Mouse (Mus musculus): ENCODE results near the gene Grb2. TPM values are rescaled to one million over a fixed set of nuclear protein-coding genes. Genes with fewer than 3 reads are reported as not detected.

Grb2 gene
- polyA plus RNA-seq (2014; fragmentation: Nextera tagmentation; extraction: Ambion mirVana): 52.5 and 58.3 TPM in 2 replicates

DNA sequence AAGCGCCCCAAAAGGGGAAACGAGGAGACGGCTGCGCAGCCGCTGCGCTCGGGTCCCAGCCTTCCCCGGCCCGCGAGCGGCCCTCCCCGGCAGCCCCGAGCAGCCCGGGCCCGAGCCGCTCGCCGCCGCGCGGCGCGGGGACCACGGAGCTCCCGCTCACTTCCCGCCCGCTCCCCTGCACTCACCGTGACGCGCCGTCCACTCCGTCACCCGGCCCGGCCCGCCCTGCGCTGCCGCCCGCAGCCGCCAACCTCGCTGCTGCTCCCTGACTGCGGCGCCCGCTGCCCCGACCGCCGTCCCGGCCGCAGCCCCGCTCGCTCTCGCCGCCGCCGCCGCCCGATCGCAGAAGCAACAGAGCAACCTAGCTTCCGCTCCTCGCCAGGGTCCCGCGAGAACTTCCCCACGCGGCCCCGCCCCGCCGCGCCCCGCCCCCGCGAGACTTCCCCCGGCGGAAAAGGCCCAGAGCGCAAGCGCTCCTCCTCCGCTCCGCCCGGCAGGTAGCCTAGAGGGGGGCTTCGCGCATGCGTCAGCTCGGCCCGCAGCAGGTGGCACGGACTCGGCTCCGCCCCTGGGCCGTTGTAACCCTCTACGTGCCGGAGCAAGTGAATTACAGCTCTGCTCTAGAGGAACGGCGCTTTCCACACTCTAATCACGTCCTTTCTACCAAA lies at the start of gene Grb2:
Gene Grb2 (minus strand): TSS at position 389 of the 668 bp plus-strand sequence.
- Histone ChIP-seq H3K4me2 (ENCODE audit: low read depth, severe bottlenecking) (peak within 1 kb of the TSS; percentile 80), H3K4me1 (ENCODE audit: control insufficient read depth, insufficient read depth, low read length) (peaks cover 10% of the 10 kb centered on the region), H3K9me3 (ENCODE audit: control insufficient read depth, low read length) (no peaks in the 10 kb centered on the region), H3K36me3 (ENCODE audit: control insufficient read depth, insufficient read depth, low read length) (no peaks in the 10 kb centered on the region), H3K27me3 (ENCODE audit: control insufficient read depth, insufficient read depth, low read length) (no peaks in the 10 kb centered on the region), H3K4me3 (ENCODE audit: low read depth, low read length) (peak within 1 kb of the TSS; percentile 97), H3K9ac (ENCODE audit: low read length) (peak within 1 kb of the TSS; percentile 95), H3K27ac (replicated peaks; ENCODE audit: low read depth, low read length) (peak within 1 kb of the TSS; percentile 77)
- DNase-seq (ENCODE audit: low spot score): peak; percentile 99
- WGBS: under 1% methylated on average over 29 of the region's 91 CpGs
- peak; percentile 94 for ATAC-seq (ENCODE audit: insufficient number of reproducible peaks, low FRiP score, low TSS enrichment, low read depth)

DNA sequence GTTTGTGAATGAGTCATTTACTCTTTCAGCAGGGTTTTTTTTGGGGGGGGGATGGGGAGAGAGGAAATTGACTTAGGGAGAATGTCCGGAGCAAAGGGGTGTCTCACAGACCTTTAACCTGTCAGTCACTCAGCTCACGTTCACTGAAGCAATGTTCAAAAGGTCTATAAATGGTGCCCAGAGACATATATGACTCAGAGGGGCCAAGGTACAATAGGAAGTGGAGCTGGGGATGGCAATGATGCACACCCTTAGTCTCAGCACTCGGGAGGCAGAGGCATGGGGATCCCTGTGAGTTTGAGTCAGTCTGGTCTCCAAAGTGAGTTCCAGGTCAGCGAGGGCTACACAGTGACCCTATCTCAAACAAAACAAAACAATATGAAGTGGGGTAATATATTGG lies 45.1 kb upstream of the Grb2 start:
- Histone ChIP-seq H3K4me3 (ENCODE audit: low read depth, low read length) (no peak overlapping the region), H3K9ac (ENCODE audit: low read length) (no peak overlapping the region), H3K36me3 (ENCODE audit: control insufficient read depth, insufficient read depth, low read length) (no peaks in the 10 kb centered on the region), H3K9me3 (ENCODE audit: control insufficient read depth, low read length) (no peaks in the 10 kb centered on the region), H3K4me1 (ENCODE audit: control insufficient read depth, insufficient read depth, low read length) (no peaks in the 10 kb centered on the region), H3K27ac (replicated peaks; ENCODE audit: low read depth, low read length) (no peak overlapping the region), H3K4me2 (ENCODE audit: low read depth, severe bottlenecking) (no peak overlapping the region), H3K27me3 (ENCODE audit: control insufficient read depth, insufficient read depth, low read length) (no peaks in the 10 kb centered on the region)
- no peak for ATAC-seq (ENCODE audit: insufficient number of reproducible peaks, low FRiP score, low TSS enrichment, low read depth)
- DNase-seq (ENCODE audit: low spot score): no peak
- 79% methylated on average over 4 of the region's 4 CpGs for WGBS

DNA sequence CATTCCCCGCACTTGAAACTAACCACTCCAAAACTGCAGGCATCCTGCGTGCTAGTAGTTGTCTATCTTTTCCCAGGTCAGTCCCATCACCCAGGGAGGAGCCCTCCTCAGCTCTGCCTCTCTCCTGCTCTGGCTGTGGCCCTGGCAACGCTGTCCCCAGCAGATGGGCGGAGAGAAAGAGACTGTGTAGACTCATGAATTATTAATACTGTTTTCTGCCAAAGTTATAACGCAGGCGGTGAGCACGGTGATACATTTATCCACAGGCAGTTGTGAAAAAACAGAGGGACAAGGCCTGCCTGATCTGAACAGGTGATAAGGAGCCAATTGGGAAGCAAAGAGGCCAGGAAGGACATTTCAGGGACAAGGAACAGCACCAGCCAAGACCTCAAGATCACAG lies 44.3 kb upstream of the Grb2 start:
- Histone ChIP-seq H3K27me3 (ENCODE audit: control insufficient read depth, insufficient read depth, low read length) (no peaks in the 10 kb centered on the region), H3K36me3 (ENCODE audit: control insufficient read depth, insufficient read depth, low read length) (no peaks in the 10 kb centered on the region), H3K4me3 (ENCODE audit: low read depth, low read length) (no peak overlapping the region), H3K4me1 (ENCODE audit: control insufficient read depth, insufficient read depth, low read length) (no peaks in the 10 kb centered on the region), H3K9ac (ENCODE audit: low read length) (no peak overlapping the region), H3K9me3 (ENCODE audit: control insufficient read depth, low read length) (no peaks in the 10 kb centered on the region), H3K4me2 (ENCODE audit: low read depth, severe bottlenecking) (no peak overlapping the region), H3K27ac (replicated peaks; ENCODE audit: low read depth, low read length) (no peak overlapping the region)
- 86% methylated on average over 7 of the region's 7 CpGs for WGBS
- DNase-seq (ENCODE audit: low spot score) (no peak), ATAC-seq (ENCODE audit: insufficient number of reproducible peaks, low FRiP score, low TSS enrichment, low read depth) (no peak)

DNA sequence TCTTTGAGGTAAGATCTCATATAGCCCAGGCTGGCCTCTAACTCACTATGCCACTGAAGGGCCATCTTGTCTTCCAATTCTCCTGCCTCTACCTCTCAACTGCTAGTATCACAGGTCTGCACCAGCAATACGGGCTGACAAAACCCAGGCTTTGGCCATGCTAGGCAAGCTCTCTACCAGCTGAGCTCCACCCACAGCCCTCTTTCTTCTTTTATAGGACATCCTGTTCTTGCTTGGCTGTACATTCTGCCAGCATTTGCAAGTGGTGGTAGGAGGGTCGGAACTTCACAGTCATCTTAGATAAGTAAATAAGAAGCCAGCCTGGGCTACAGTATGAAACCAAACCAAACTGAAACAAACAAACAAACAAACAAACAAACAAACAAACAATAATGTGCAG lies 43.3 kb upstream of the Grb2 start:
- Histone ChIP-seq H3K27me3 (ENCODE audit: control insufficient read depth, insufficient read depth, low read length) (no peaks in the 10 kb centered on the region), H3K36me3 (ENCODE audit: control insufficient read depth, insufficient read depth, low read length) (no peaks in the 10 kb centered on the region), H3K4me3 (ENCODE audit: low read depth, low read length) (no peak overlapping the region), H3K4me2 (ENCODE audit: low read depth, severe bottlenecking) (no peak overlapping the region), H3K9me3 (ENCODE audit: control insufficient read depth, low read length) (no peaks in the 10 kb centered on the region), H3K4me1 (ENCODE audit: control insufficient read depth, insufficient read depth, low read length) (no peaks in the 10 kb centered on the region), H3K9ac (ENCODE audit: low read length) (no peak overlapping the region), H3K27ac (replicated peaks; ENCODE audit: low read depth, low read length) (no peak overlapping the region)
- DNase-seq (ENCODE audit: low spot score): no peak
- WGBS: 62% methylated on average over 2 of the region's 2 CpGs
- ATAC-seq (ENCODE audit: insufficient number of reproducible peaks, low FRiP score, low TSS enrichment, low read depth): no peak

DNA sequence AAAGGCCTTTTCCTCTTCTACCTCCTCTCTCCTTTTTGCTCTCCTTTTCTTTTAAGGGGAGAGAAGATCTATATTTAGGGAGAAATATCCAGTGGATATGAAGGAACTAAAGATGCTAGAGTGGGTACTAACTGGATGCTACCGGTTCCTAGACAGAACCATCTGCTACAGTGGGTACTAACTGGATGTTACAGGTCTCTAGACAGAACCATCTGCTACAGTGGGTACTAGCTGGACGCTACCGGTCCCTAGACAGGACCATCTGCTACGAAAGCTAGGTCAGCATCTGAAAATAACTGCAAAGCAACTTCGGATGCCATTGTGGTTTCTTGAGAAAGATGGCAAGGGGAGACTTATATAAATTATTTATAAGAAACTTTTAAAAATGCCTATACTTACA lies 41.4 kb upstream of the Grb2 start:
- no peaks in the 10 kb centered on the region for H3K9me3 ChIP-seq (ENCODE audit: control insufficient read depth, low read length)
- ATAC-seq (ENCODE audit: insufficient number of reproducible peaks, low FRiP score, low TSS enrichment, low read depth) (no peak), DNase-seq (ENCODE audit: low spot score) (no peak)
- no peaks in the 10 kb centered on the region for H3K27me3 ChIP-seq (ENCODE audit: control insufficient read depth, insufficient read depth, low read length)
- H3K9ac ChIP-seq (ENCODE audit: low read length): no peak overlapping the region
- H3K27ac ChIP-seq (replicated peaks; ENCODE audit: low read depth, low read length): no peak overlapping the region
- no peak overlapping the region for H3K4me2 ChIP-seq (ENCODE audit: low read depth, severe bottlenecking)
- no peaks in the 10 kb centered on the region for H3K4me1 ChIP-seq (ENCODE audit: control insufficient read depth, insufficient read depth, low read length)
- H3K4me3 ChIP-seq (ENCODE audit: low read depth, low read length): no peak overlapping the region
- no peaks in the 10 kb centered on the region for H3K36me3 ChIP-seq (ENCODE audit: control insufficient read depth, insufficient read depth, low read length)
- 92% methylated on average over 5 of the region's 5 CpGs for WGBS

DNA sequence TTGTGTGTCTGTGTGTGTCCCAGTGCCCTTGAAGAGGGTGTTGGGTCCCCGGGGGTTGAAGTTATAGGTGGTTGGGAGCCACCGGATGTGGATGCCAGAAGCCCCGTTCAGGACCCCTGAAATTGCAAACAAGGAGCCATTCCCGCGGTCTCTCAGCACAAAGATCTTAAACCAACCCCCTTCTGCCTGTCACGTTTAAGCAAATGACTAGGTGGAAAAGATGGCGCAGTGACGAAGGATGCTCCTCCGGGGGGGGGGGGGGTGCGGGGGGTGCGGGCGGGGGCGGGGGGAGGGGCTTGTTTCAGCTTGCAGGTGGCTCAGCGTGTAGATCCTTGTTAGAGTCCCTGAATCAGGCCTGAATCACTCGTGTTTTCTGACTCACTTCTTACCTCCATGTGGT lies 39.0 kb upstream of the Grb2 start:
- DNase-seq (ENCODE audit: low spot score) (peak; percentile 39), ATAC-seq (ENCODE audit: insufficient number of reproducible peaks, low FRiP score, low TSS enrichment, low read depth) (no peak)
- no peaks in the 10 kb centered on the region for H3K27me3 ChIP-seq (ENCODE audit: control insufficient read depth, insufficient read depth, low read length)
- no peaks in the 10 kb centered on the region for H3K9me3 ChIP-seq (ENCODE audit: control insufficient read depth, low read length)
- no peak overlapping the region for H3K4me2 ChIP-seq (ENCODE audit: low read depth, severe bottlenecking)
- H3K36me3 ChIP-seq (ENCODE audit: control insufficient read depth, insufficient read depth, low read length): no peaks in the 10 kb centered on the region
- WGBS: 7% methylated on average over 10 of the region's 15 CpGs
- H3K27ac ChIP-seq (replicated peaks; ENCODE audit: low read depth, low read length): no peak overlapping the region
- H3K4me3 ChIP-seq (ENCODE audit: low read depth, low read length): no peak overlapping the region; the same call in 1 of the 2 replicates
- no peak overlapping the region for H3K9ac ChIP-seq (ENCODE audit: low read length)
- 0 out of 2 replicates have a peak, but pooled peaks cover 4% of the 10 kb centered on the region for H3K4me1 ChIP-seq (ENCODE audit: control insufficient read depth, insufficient read depth, low read length)

DNA sequence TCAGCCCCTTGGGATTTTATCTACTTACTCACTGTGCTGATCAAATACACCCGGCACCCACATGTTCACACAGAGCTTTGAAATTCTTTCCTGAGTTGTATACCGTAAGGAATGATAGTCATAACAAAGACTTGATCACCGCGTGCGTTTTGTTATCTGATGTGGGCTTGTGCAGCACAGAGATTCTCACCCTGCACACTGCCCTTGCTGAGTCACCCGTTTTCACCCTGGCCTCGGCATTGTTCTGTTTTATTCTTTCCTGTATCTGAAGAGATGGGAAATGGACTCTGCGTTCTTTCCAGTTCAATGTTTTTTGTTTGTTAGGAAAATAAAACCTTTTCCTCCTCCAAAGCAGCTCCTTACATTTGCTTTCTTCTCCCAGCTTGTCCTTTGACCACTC lies 38.4 kb upstream of the Grb2 start:
- WGBS: 76% methylated on average over 8 of the region's 8 CpGs

DNA sequence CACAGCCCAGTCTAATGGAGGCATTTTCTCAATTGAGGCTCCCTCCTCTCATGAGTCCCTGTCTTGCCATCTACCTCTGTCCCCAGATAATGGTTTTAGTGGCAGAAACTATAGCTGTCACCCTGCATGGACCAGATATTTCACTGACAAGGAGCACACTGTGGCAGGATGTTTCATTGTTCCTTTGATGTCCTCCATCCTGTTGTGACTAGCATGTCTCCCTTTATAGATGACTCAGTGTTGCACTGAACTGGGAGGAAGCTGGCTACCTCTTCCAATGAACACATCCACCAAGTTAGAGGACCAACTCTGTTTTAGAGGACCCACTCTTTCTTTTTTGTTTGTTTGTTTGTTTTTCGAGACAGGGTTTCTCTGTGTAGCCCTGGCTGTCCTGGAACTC lies 37.7 kb upstream of the Grb2 start:
- no peak for DNase-seq (ENCODE audit: low spot score)
- 77% methylated on average over 1 of the region's 1 CpGs for WGBS

More for the DNA sequence above, 38.4 kb upstream of the Grb2 start:
- Histone ChIP-seq H3K4me1 (ENCODE audit: control insufficient read depth, insufficient read depth, low read length) (0 out of 2 replicates have a peak, but pooled peaks cover 4% of the 10 kb centered on the region), H3K4me3 (ENCODE audit: low read depth, low read length) (no peak overlapping the region), H3K27me3 (ENCODE audit: control insufficient read depth, insufficient read depth, low read length) (no peaks in the 10 kb centered on the region), H3K9me3 (ENCODE audit: control insufficient read depth, low read length) (no peaks in the 10 kb centered on the region), H3K4me2 (ENCODE audit: low read depth, severe bottlenecking) (no peak overlapping the region), H3K9ac (ENCODE audit: low read length) (no peak overlapping the region), H3K27ac (replicated peaks; ENCODE audit: low read depth, low read length) (no peak overlapping the region), H3K36me3 (ENCODE audit: control insufficient read depth, insufficient read depth, low read length) (no peaks in the 10 kb centered on the region)
- ATAC-seq (ENCODE audit: insufficient number of reproducible peaks, low FRiP score, low TSS enrichment, low read depth) (no peak), DNase-seq (ENCODE audit: low spot score) (no peak)

DNA sequence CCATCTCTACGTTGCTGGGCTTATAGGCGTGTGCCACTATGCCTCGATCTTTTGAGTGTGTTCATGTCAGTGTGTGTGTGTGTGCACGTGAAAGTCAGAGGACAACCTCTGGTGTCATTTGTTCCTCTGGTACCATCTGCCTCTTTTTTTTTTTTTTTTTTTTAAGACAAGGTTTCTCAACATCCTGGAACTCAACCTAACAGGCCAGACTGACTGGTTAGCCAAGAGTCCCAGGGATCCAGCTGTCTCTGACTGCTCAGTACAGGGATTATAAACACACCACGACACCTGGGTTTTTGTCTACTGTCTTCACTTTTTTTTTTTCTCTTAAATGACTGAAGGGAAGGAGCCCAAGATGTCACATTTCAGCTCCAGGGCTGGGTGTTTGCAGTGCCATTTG lies 36.0 kb upstream of the Grb2 start:
- Histone ChIP-seq H3K27me3 (ENCODE audit: control insufficient read depth, insufficient read depth, low read length) (no peaks in the 10 kb centered on the region), H3K4me1 (ENCODE audit: control insufficient read depth, insufficient read depth, low read length) (0 out of 2 replicates have a peak, but pooled peaks cover 4% of the 10 kb centered on the region), H3K9ac (ENCODE audit: low read length) (no peak overlapping the region), H3K4me3 (ENCODE audit: low read depth, low read length) (no peak overlapping the region), H3K27ac (replicated peaks; ENCODE audit: low read depth, low read length) (no peak overlapping the region), H3K9me3 (ENCODE audit: control insufficient read depth, low read length) (no peaks in the 10 kb centered on the region), H3K36me3 (ENCODE audit: control insufficient read depth, insufficient read depth, low read length) (no peaks in the 10 kb centered on the region), H3K4me2 (ENCODE audit: low read depth, severe bottlenecking) (no peak overlapping the region)
- DNase-seq (ENCODE audit: low spot score): no peak
- no peak for ATAC-seq (ENCODE audit: insufficient number of reproducible peaks, low FRiP score, low TSS enrichment, low read depth)
- whole genome bisulfite sequencing: 86% methylated on average over 5 of the region's 5 CpGs

More for the DNA sequence above, 37.7 kb upstream of the Grb2 start:
- Histone ChIP-seq H3K4me1 (ENCODE audit: control insufficient read depth, insufficient read depth, low read length) (0 out of 2 replicates have a peak, but pooled peaks cover 4% of the 10 kb centered on the region), H3K27me3 (ENCODE audit: control insufficient read depth, insufficient read depth, low read length) (no peaks in the 10 kb centered on the region), H3K4me3 (ENCODE audit: low read depth, low read length) (no peak overlapping the region), H3K9ac (ENCODE audit: low read length) (no peak overlapping the region), H3K36me3 (ENCODE audit: control insufficient read depth, insufficient read depth, low read length) (no peaks in the 10 kb centered on the region), H3K4me2 (ENCODE audit: low read depth, severe bottlenecking) (no peak overlapping the region), H3K27ac (replicated peaks; ENCODE audit: low read depth, low read length) (no peak overlapping the region), H3K9me3 (ENCODE audit: control insufficient read depth, low read length) (no peaks in the 10 kb centered on the region)
- no peak for ATAC-seq (ENCODE audit: insufficient number of reproducible peaks, low FRiP score, low TSS enrichment, low read depth)

All from limb, embryonic 11.5 days (tissue).